Mouse (Mus musculus): ENCODE measurements at regions not wholly inside any gene's neighbourhood (a gene's known extent, or its start where the extent isn't known, plus 50 kb on each side); places are given as distances from the start of the nearest gene placed in this dataset.

DNA sequence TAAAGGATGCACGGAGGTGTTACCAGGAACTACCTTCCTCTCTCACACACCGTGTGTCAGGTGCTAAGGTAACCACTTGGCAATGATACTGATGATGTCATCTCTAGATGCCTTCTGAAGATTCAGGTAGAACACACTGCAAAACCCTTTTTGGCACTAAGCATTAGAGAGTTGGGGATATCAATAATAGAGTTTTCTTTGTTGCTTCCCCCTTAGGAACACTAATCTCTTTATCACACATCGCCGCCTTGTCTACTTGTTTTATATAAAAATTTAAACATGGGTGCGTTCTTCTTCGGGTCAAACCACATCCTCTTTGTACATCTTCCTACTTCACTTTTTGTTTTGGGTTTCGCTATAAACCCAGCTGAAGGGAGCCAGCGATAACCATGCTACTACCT is 346.4 kb downstream of the Cog6 start:
- TF ChIP-seq CTCF (conservative IDR thresholded peaks at IDR 0.05; ENCODE audit: low read length) (no peak), POU5F1 (IDR thresholded peaks at IDR 0.05; ENCODE audit: borderline replicate concordance, low read length) (no peak), NANOG (IDR thresholded peaks at IDR 0.05; ENCODE audit: borderline replicate concordance, low read length) (no peak)
